Mouse (Mus musculus) midbrain, embryonic 10.5 days (tissue): ENCODE measurements around the gene Nop2. TPM values are rescaled to one million over a fixed set of nuclear protein-coding genes. Genes with fewer than 3 reads are reported as not detected.

Experiments used
- DNase-seq: peaks from one replicate; pipeline ENCODE4 v3.0.0-alpha.2; 2017; ENCODE audit warnings: low spot score
- H3K27ac ChIP-seq: fragments of 300-500 bp; sonication (generic); replicated peaks from 2 replicates; pipeline ENCODE4 v1.5.1; 2016; ENCODE audit warnings: mild to moderate bottlenecking
- H3K27me3 ChIP-seq: fragments of 300-500 bp; sonication (generic); 2 replicates; pipeline ENCODE4 v1.6.1; 2016; ENCODE audit warnings: low read depth, mild to moderate bottlenecking; ENCODE audit not compliant: poor library complexity, severe bottlenecking
- H3K36me3 ChIP-seq: fragments of 300-500 bp; sonication (generic); 2 replicates; pipeline ENCODE4 v1.6.1; 2016; ENCODE audit warnings: mild to moderate bottlenecking, moderate library complexity
- H3K4me1 ChIP-seq: fragments of 300-500 bp; sonication (generic); 2 replicates; pipeline ENCODE4 v1.6.1; 2016
- H3K4me3 ChIP-seq: fragments of 300-500 bp; sonication (generic); 2 replicates; pipeline ENCODE4 v1.5.1; 2016; ENCODE audit warnings: mild to moderate bottlenecking, moderate library complexity
- H3K9me3 ChIP-seq: fragments of 300-500 bp; sonication (generic); replicated peaks from 2 replicates; pipeline ENCODE4 v1.6.1; 2016; ENCODE audit warnings: mild to moderate bottlenecking
- WGBS: fragments of 180-500 bp; shearing (Covaris S2); methylation state at CpG from one replicate; pipeline ENCODE4 v1.1.7; 2016; 5-methylcytosine and 5-hydroxymethylcytosine counted together
- polyA plus RNA-seq: library from polyadenylated mRNA; unstranded; fragments of >200 nt; fragmentation: Nextera tagmentation; extraction: Ambion mirVana; gene quantifications from 2 replicates; pipeline ENCODE4 v1.2.1, GENCODE M21; 2016

Nop2 gene
- polyA plus RNA-seq, 1 experiment from 2014 or later: 86.4 TPM

DNA sequence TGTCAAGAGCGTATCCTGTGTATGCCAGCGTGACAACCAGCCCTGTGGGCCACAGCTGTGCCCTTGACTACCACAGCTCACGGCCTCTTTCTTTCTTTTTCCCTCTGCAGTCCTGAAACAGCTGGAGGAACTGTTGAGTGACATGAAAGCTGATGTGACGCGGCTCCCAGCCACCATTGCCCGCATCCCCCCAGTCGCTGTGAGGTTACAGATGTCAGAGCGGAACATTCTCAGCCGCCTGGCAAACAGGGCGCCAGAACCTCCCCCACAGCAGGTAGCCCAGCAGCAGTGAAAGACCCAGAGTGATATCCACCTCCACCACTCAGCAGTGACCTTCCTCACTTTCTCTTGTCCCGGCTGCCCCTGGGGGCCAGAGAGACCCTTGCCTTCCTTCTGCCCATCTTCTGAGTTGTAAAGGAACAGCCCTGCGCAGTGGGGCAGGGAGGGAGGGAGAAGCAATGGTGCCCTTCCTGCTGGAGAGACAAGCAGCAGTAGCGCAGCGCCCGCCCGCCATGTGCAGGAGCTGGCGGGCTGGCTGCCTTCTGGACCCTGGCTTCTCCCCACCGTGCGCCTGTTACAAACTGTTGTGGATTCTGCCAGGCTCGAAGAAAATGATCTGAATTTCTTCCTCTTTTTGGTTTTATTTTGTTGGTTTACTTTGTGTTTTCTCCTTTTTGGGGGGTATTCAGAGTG, 1.9 kb upstream of the Nop2 start:
- DNase-seq: no peak
- Histone ChIP-seq H3K27me3 (no peaks in the 10 kb centered on the region), H3K4me1 (peaks cover 22% of the 10 kb centered on the region), H3K4me3 (no peak overlapping the region), H3K27ac (no peak overlapping the region), H3K36me3 (peaks cover 78% of the 10 kb centered on the region), H3K9me3 (no peaks in the 10 kb centered on the region)
- WGBS: 93% methylated on average over 20 of the region's 20 CpGs

DNA sequence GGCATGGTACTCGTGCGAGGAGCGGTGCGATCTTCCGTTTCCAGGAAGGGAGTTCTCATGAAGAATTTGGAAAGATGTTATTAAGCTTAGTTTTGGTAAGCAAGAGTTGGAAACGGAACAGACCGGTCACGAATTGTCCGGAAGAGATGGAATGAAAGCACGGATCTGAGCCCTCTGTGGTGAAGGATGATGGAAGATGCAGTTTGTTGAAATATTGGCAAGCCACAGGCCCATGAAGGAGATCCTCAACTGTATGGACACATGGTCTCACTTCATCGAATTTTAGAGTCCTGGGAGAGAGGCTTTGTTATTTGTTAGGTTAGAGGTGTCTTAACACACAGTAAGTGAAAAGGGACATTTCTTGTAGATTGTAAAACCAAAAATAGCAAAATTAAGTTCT, 761 bp downstream of the Nop2 start:
- peak overlapping the region; percentile 91 for H3K27ac ChIP-seq
- peaks cover 22% of the 10 kb centered on the region for H3K4me1 ChIP-seq
- DNase-seq: no peak
- H3K36me3 ChIP-seq: peaks cover 78% of the 10 kb centered on the region
- 13% methylated on average over 11 of the region's 11 CpGs for WGBS
- no peaks in the 10 kb centered on the region for H3K9me3 ChIP-seq
- H3K4me3 ChIP-seq: peak overlapping the region; percentile 94
- no peaks in the 10 kb centered on the region for H3K27me3 ChIP-seq

DNA sequence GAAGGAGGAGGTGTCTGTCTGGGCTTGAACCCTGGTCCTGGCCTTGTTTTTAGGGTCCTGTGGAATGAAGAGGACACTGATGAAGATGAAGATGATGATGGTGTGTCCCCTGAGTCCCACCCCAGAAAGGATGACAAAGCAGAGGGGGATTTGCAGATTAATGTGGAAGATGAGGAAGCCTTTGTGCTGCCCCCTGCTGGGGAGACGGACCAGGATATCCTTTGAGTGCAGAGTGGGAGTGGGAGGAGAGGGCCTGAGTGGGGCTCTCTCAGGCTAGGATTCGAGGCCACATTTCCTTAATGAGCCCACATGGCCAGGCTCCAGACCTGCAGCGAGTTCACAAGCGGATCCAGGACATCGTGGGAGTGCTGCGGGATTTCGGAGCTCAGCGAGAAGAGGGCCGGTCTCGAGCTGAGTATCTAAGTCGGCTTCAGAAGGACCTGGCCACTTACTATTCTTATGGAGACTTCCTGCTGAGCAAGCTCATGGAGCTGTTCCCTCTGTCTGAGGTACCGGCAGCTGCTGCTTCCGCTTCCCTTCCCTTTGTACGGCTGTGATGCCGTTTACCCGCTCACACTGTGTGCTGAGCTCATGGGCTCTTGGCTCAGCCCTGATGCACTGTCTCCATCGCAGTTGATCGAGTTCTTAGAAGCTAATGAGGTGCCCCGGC, 5.4 kb downstream of the Nop2 start:
- DNase-seq: peak; percentile 44
- peaks cover 92% of the 10 kb centered on the region for H3K36me3 ChIP-seq
- WGBS: 92% methylated on average over 19 of the region's 19 CpGs
- no peak overlapping the region for H3K27ac ChIP-seq
- no peaks in the 10 kb centered on the region for H3K27me3 ChIP-seq
- H3K9me3 ChIP-seq: no peaks in the 10 kb centered on the region
- H3K4me1 ChIP-seq: peaks cover 15% of the 10 kb centered on the region
- no peak overlapping the region for H3K4me3 ChIP-seq

DNA sequence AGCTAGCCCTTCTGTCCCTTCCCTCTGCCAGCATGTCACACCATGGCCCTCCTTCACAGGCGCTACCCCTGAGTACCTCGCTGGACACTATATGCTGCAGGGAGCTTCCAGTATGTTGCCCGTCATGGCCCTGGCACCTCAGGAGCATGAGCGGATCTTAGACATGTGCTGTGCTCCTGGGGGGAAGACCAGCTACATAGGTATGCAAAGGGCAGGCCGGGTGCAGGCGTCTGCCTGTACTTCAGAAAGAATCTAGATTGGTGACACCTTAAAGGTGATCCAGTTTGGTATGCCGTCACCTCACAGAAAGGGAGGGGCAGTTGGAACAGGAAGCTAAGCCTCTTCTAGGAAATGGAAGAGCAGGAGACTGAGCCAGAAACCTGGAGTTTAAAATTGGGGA, 8.0 kb downstream of the Nop2 start:
- 94% methylated on average over 7 of the region's 7 CpGs for WGBS
- Histone ChIP-seq H3K27ac (no peak overlapping the region), H3K4me3 (no peak overlapping the region), H3K27me3 (no peaks in the 10 kb centered on the region), H3K36me3 (peaks cover 99% of the 10 kb centered on the region), H3K4me1 (peaks cover 11% of the 10 kb centered on the region), H3K9me3 (no peaks in the 10 kb centered on the region)
- DNase-seq: no peak

DNA sequence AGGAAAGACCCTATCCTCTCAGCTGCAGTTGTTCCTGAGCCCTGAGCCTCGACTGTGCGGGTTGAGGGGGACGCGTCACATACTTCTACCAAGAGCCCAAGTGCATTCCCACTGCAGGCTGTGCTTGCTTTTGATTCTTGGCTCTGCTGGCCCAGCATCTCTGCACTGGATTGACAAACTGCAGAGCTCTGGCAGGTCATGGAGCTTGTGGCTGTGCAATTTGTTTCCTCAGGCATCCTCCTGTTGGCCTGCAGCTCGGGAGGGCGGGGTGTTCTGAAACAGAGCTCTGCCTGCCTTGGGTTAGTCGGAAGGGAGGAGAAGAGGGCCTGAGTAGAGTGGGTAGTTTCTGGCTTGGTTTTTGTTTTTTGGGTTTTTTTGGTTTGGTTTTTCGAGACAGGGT, 10.7 kb downstream of the Nop2 start:
- no peak for DNase-seq
- Histone ChIP-seq H3K27me3 (no peaks in the 10 kb centered on the region), H3K4me1 (peaks cover 36% of the 10 kb centered on the region), H3K4me3 (no peak overlapping the region), H3K36me3 (peaks cover 72% of the 10 kb centered on the region), H3K9me3 (no peaks in the 10 kb centered on the region), H3K27ac (no peak overlapping the region)
- 94% methylated on average over 8 of the region's 8 CpGs for WGBS

DNA sequence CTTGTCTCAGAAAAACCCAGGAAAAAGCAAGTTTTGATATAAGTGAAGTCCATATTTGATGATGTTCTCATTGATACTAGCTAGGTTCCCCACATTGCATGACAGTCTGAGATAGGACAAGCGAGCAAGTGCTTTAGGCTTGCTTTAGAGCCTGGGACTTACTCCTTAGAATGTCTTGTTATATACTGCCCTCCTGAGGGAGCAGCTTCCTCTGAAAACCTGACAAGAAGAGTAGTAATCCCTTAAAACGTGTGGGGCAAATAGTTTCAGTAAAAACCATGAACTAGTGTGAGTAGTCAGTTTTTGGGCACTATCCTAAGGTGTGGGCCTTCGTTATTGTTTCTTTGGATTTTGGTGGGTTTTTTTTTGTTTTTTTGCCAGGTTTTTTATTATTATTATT, 11.4 kb downstream of the Nop2 start:
- peaks cover 68% of the 10 kb centered on the region for H3K36me3 ChIP-seq
- H3K27me3 ChIP-seq: no peaks in the 10 kb centered on the region
- no peak overlapping the region for H3K27ac ChIP-seq
- WGBS: 80% methylated on average over 3 of the region's 3 CpGs
- no peaks in the 10 kb centered on the region for H3K9me3 ChIP-seq
- no peak for DNase-seq
- H3K4me1 ChIP-seq: peaks cover 43% of the 10 kb centered on the region
- no peak overlapping the region for H3K4me3 ChIP-seq

DNA sequence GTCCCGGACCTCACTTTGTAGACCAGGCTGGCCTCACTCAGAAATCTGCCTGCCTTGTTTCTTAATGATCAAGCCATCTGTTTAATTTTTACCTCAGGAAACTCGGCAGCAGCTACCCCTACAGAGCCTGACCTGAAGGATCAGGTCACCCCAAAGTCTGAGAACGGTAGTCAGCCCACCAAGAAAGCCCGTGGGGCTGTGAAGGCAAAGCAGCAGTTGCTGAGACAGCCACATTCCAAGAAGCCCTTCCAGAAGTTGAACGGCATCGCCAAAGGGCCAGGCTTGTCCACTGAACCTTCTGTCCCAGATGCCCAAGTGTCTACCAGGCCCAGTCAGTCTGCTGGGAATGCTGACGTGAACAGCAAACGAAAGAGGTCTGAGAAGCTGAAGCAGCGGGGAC, 12.2 kb downstream of the Nop2 start:
- 84% methylated on average over 9 of the region's 9 CpGs for WGBS
- H3K27me3 ChIP-seq: no peaks in the 10 kb centered on the region
- H3K36me3 ChIP-seq: peaks cover 68% of the 10 kb centered on the region
- H3K4me3 ChIP-seq: peak overlapping the region; percentile 84
- H3K27ac ChIP-seq: peak overlapping the region; percentile 95; the same call in 1 of the 2 replicates
- H3K9me3 ChIP-seq: no peaks in the 10 kb centered on the region
- no peak for DNase-seq
- peaks cover 51% of the 10 kb centered on the region for H3K4me1 ChIP-seq

DNA sequence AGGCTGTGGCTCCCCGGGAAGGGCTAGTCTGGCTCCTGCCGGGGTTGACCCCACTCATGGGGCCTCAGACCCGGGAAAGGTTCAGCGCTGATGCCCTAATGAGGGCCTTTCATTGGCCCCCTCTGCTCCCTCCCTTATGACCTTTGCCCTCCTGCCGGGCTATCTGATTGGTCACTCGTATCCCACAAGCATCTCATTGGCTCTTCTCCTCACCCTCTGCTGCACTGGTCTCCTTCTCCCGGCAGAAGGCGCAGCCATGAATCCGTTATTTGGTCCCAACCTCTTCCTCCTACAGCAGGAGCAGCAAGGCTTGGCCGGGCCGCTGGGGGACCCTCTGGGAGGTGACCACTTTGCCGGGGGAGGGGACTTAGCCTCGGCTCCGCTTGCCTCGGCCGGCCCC, 13.3 kb downstream of the Nop2 start, which contains the start of gene Iffo1:
Gene Iffo1, plus strand, starts transcription at position 241 of the 400 bp plus-strand sequence.
- H3K36me3 ChIP-seq: peaks cover 67% of the 10 kb centered on the region
- WGBS: under 1% methylated on average over 16 of the region's 16 CpGs
- peak within 1 kb of the TSS; percentile 84 for H3K4me3 ChIP-seq
- H3K27me3 ChIP-seq: no peaks in the 10 kb centered on the region
- peak within 1 kb of the TSS; percentile 95 for H3K27ac ChIP-seq
- peak; percentile 95 for DNase-seq
- H3K9me3 ChIP-seq: no peaks in the 10 kb centered on the region
- H3K4me1 ChIP-seq: peaks cover 59% of the 10 kb centered on the region

DNA sequence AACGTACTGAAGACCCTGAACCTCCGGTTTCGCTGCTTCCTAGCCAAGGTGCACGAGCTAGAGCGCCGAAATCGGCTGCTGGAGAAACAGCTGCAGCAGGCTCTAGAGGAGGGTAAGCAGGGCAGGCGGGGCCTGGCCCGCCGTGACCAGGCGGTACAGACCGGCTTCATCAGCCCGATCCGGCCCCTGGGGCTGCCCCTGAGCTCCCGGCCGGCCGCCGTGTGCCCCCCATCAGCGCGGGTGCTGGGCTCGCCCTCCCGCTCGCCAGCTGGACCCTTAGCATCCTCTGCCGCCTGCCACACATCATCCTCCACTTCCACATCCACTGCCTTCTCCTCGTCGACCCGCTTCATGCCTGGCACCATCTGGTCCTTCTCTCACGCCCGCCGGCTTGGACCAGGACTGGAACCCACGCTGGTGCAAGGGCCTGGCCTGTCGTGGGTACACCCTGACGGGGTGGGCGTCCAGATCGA, 13.8 kb downstream of the Nop2 start:
- H3K27me3 ChIP-seq: no peaks in the 10 kb centered on the region
- DNase-seq: no peak
- H3K36me3 ChIP-seq: peaks cover 65% of the 10 kb centered on the region
- peaks cover 59% of the 10 kb centered on the region for H3K4me1 ChIP-seq
- peak overlapping the region; percentile 95 for H3K27ac ChIP-seq
- H3K9me3 ChIP-seq: no peaks in the 10 kb centered on the region
- peak overlapping the region; percentile 84 for H3K4me3 ChIP-seq
- WGBS: 2% methylated on average over 35 of the region's 35 CpGs

DNA sequence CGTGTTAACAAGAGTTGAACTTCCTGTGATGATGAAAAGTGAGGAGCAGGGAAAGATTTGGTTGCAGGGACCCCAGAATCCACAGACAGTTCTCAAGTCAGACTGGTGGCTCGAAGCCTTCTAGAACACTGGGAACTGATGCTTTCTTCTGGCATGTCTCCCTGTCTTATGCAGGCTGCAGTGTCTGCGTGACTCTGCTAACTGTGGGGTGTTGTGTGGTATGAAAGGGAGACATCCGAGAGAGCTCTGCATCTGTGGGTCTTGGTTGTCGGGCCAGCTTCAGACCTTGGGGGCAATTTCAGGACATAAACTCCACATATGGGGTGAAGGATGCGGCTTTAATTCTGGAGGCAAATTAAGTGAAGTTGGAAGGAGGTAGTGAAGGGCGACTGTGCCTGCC, 14.4 kb downstream of the Nop2 start:
- WGBS: 60% methylated on average over 7 of the region's 7 CpGs
- DNase-seq: no peak
- no peaks in the 10 kb centered on the region for H3K9me3 ChIP-seq
- H3K27ac ChIP-seq: peak overlapping the region; percentile 95
- H3K36me3 ChIP-seq: peaks cover 65% of the 10 kb centered on the region
- H3K27me3 ChIP-seq: no peaks in the 10 kb centered on the region
- peak overlapping the region; percentile 84 for H3K4me3 ChIP-seq
- peaks cover 59% of the 10 kb centered on the region for H3K4me1 ChIP-seq

DNA sequence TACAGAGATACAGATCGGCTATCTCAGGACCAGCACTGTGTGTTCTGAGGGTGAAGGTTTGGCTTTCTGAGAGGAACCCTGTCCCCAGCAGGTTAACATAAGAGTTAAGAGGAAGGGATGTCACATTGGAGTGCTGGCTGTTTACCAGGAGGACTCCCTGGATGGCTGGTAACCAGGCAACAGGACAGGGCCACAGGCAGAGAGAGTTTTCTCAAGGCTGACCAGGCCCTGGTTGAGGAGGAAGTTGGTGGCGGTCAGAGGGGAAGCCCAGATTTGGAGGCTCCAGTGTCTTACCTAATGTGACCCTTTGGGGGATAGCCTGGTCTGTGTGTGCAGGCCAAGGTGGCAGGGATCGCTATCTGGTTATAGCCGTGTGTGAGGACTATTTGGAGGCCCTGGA, 15.1 kb downstream of the Nop2 start:
- no peak for DNase-seq
- Histone ChIP-seq H3K4me1 (peaks cover 59% of the 10 kb centered on the region), H3K27ac (peak overlapping the region; percentile 95; the same call in 1 of the 2 replicates), H3K9me3 (no peaks in the 10 kb centered on the region), H3K27me3 (no peaks in the 10 kb centered on the region), H3K36me3 (peaks cover 65% of the 10 kb centered on the region), H3K4me3 (peak overlapping the region; percentile 84)
- 87% methylated on average over 4 of the region's 4 CpGs for WGBS

DNA sequence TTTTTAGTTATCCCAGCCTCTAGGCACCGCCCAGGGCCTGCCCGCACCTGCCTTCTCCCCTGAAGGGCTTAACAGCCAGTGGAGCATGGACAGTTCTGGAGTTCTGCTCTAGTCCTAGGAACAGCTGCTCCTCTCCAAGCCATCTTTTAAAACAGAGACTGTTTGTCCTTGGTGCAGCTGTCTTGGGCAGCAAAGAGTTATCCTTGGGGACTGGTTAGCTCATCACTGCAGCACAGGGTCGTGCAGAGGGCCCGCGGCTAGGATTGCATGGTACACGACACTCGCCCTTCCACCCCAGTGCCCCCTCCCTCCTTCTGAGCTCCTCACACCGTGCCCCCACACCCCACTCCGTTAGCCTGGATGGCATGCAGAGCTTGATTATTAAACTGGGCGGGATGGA, 15.6 kb downstream of the Nop2 start:
- H3K4me3 ChIP-seq: peak overlapping the region; percentile 84
- no peaks in the 10 kb centered on the region for H3K27me3 ChIP-seq
- peaks cover 65% of the 10 kb centered on the region for H3K36me3 ChIP-seq
- H3K27ac ChIP-seq: 0 out of 2 replicates have a peak overlapping the region, but pooled peaks have one; percentile 95
- H3K4me1 ChIP-seq: peaks cover 59% of the 10 kb centered on the region
- no peak for DNase-seq
- H3K9me3 ChIP-seq: no peaks in the 10 kb centered on the region
- WGBS: 77% methylated on average over 10 of the region's 10 CpGs
